Mouse (Mus musculus) CH12.LX (cell line): ENCODE results near the gene Clptm1. TPM values are rescaled to one million over a fixed set of nuclear protein-coding genes. Genes with fewer than 3 reads are reported as not detected.

Experiments used
- DNase-seq: peaks from one replicate; pipeline ENCODE4 v3.0.0-alpha.2; 2013; ENCODE audit errors: extremely low read depth
- H3K27ac ChIP-seq: 2 replicates; pipeline ENCODE4 v1.5.1; 2012; ENCODE audit warnings: low read depth, mild to moderate bottlenecking, control low read depth, moderate library complexity; ENCODE audit not compliant: insufficient read depth
- H3K27me3 ChIP-seq: replicated peaks from 2 replicates; pipeline ENCODE3; 2012; ENCODE audit warnings: inconsistent platforms
- H3K36me3 ChIP-seq, 2 experiments: replicated peaks in 1 of 2; 2 replicates each; pipeline versions ENCODE3 to v1.6.1; 2012; ENCODE audit warnings: inconsistent platforms in 1 of 2, low read length in 1 of 2, mild to moderate bottlenecking in 1 of 2, mixed read lengths in 1 of 2, moderate library complexity in 1 of 2; ENCODE audit not compliant: control insufficient read depth in 1 of 2, insufficient read depth in 1 of 2
- H3K4me1 ChIP-seq, 2 experiments: 2 replicates each; pipeline ENCODE4 v1.6.1; 2012; ENCODE audit warnings: inconsistent platforms in 1 of 2, moderate library complexity in 1 of 2; ENCODE audit not compliant: insufficient read depth in 2 of 2, control insufficient read depth in 1 of 2
- H3K4me2 ChIP-seq: 2 replicates; pipeline ENCODE4 v1.6.1; 2012; ENCODE audit warnings: low read depth, mild to moderate bottlenecking, control low read depth; ENCODE audit not compliant: poor library complexity, insufficient read depth, severe bottlenecking
- H3K4me3 ChIP-seq, 3 experiments: fragments of 150-350 bp in 1 of 3; sonication (generic) in 1 of 3; replicated peaks in 1 of 3; 2 replicates each; pipeline versions ENCODE3 to v1.5.1; 2011 to 2012; ENCODE audit warnings: low read depth in 2 of 3, low read length in 2 of 3, mild to moderate bottlenecking in 2 of 3, moderate library complexity in 2 of 3, control low read depth in 1 of 3, improper control_type of control experiment in 1 of 3, inconsistent platforms in 1 of 3, mixed read lengths in 1 of 3; ENCODE audit not compliant: poor library complexity in 1 of 3
- H3K79me2 ChIP-seq: replicated peaks from 2 replicates; pipeline ENCODE4 v1.6.1; 2012; ENCODE audit warnings: mild to moderate bottlenecking, moderate library complexity; ENCODE audit not compliant: control insufficient read depth, poor library complexity, insufficient read depth, severe bottlenecking; ENCODE audit errors: extremely low read depth
- H3K9ac ChIP-seq: 2 replicates; pipeline ENCODE4 v1.6.1; 2012; ENCODE audit warnings: low read depth, mild to moderate bottlenecking, control low read depth, moderate library complexity; ENCODE audit not compliant: insufficient read depth
- H3K9me3 ChIP-seq: replicated peaks from 2 replicates; pipeline ENCODE3; 2012; ENCODE audit warnings: low read length, inconsistent platforms, mixed read lengths
- CHD1 ChIP-seq: IDR thresholded peaks from 2 replicates; pipeline ENCODE4 v1.6.1; 2012; ENCODE audit warnings: low read depth, low read length, improper control_type of control experiment, inconsistent platforms
- CHD2 ChIP-seq: IDR thresholded peaks from 2 replicates; pipeline ENCODE4 v1.6.1; 2011; ENCODE audit warnings: low read length, improper control_type of control experiment
- CTCF ChIP-seq, 2 experiments: IDR thresholded peaks in 1 of 2; conservative IDR thresholded peaks in 1 of 2; 2 replicates each; pipeline ENCODE4 v1.5.1; 2011 to 2012; ENCODE audit warnings: low read depth in 2 of 2, low read length in 2 of 2, improper control_type of control experiment in 1 of 2, inconsistent platforms in 1 of 2, mild to moderate bottlenecking in 1 of 2, moderate library complexity in 1 of 2
- E2F4 ChIP-seq: IDR thresholded peaks from 2 replicates; pipeline ENCODE4 v1.6.1; 2011; ENCODE audit warnings: low read depth, low read length, improper control_type of control experiment; ENCODE audit not compliant: insufficient replicate concordance
- ETS1 ChIP-seq: conservative IDR thresholded peaks from 2 replicates; pipeline ENCODE4 v1.6.1; 2012; ENCODE audit warnings: low read depth, mild to moderate bottlenecking, inconsistent platforms, low read length, improper control_type of control experiment, moderate library complexity
- GABPA ChIP-seq: IDR thresholded peaks from 2 replicates; pipeline ENCODE4 v1.6.1; 2012; ENCODE audit warnings: low read depth, low read length, improper control_type of control experiment, inconsistent platforms; ENCODE audit not compliant: insufficient replicate concordance
- HCFC1 ChIP-seq: IDR thresholded peaks from 2 replicates; pipeline ENCODE4 v1.6.1; 2012; ENCODE audit warnings: low read depth, mild to moderate bottlenecking, inconsistent platforms, low read length, improper control_type of control experiment
- IRF4 ChIP-seq: IDR thresholded peaks from 2 replicates; pipeline ENCODE4 v1.6.1; 2014; ENCODE audit warnings: low read depth, mild to moderate bottlenecking, inconsistent platforms, low read length, improper control_type of control experiment
- JUN ChIP-seq: IDR thresholded peaks from 2 replicates; pipeline ENCODE4 v1.6.1; 2011; ENCODE audit warnings: low read depth, mild to moderate bottlenecking, low read length, improper control_type of control experiment, moderate library complexity; ENCODE audit not compliant: insufficient read depth
- JUND ChIP-seq: conservative IDR thresholded peaks from 2 replicates; pipeline ENCODE4 v1.6.1; 2011; ENCODE audit warnings: low read depth, low read length, improper control_type of control experiment
- MAFK ChIP-seq: IDR thresholded peaks from 2 replicates; pipeline ENCODE4 v1.6.1; 2011; ENCODE audit warnings: low read length, improper control_type of control experiment; ENCODE audit not compliant: insufficient replicate concordance
- MAZ ChIP-seq: IDR thresholded peaks from 2 replicates; pipeline ENCODE4 v1.6.1; 2012; ENCODE audit warnings: low read depth, mild to moderate bottlenecking, inconsistent platforms, low read length, improper control_type of control experiment, moderate library complexity
- MYC ChIP-seq: IDR thresholded peaks from 2 replicates; pipeline ENCODE4 v1.6.1; 2011; ENCODE audit warnings: low read depth, mild to moderate bottlenecking, improper control_type of control experiment, low read length
- NRF1 ChIP-seq: IDR thresholded peaks from 2 replicates; pipeline ENCODE4 v1.6.1; 2014; ENCODE audit warnings: low read depth, mild to moderate bottlenecking, inconsistent platforms, low read length, improper control_type of control experiment, moderate library complexity
- POLR2AphosphoS2 ChIP-seq: IDR thresholded peaks from 2 replicates; pipeline ENCODE4 v1.6.1; 2011; ENCODE audit warnings: low read depth, low read length, improper control_type of control experiment
- RCOR1 ChIP-seq: conservative IDR thresholded peaks from 2 replicates; pipeline ENCODE4 v1.6.1; 2012; ENCODE audit warnings: low read depth, mild to moderate bottlenecking, inconsistent platforms, low read length, improper control_type of control experiment
- SIN3A ChIP-seq: IDR thresholded peaks from 2 replicates; pipeline ENCODE4 v1.6.1; 2012; ENCODE audit warnings: low read length, improper control_type of control experiment, inconsistent platforms
- SMC3 ChIP-seq: IDR thresholded peaks from 2 replicates; pipeline ENCODE4 v1.6.1; 2011; ENCODE audit warnings: low read depth, low read length, improper control_type of control experiment
- TBP ChIP-seq: conservative IDR thresholded peaks from 2 replicates; pipeline ENCODE4 v1.6.1; 2011; ENCODE audit warnings: low read depth, low read length, improper control_type of control experiment
- UBTF ChIP-seq: IDR thresholded peaks from 2 replicates; pipeline ENCODE4 v1.6.1; 2012; ENCODE audit warnings: low read depth, mild to moderate bottlenecking, inconsistent platforms, low read length, improper control_type of control experiment, moderate library complexity
- USF1 ChIP-seq: IDR thresholded peaks from 2 replicates; pipeline ENCODE4 v1.6.1; 2014; ENCODE audit warnings: low read depth, mild to moderate bottlenecking, inconsistent platforms, low read length, improper control_type of control experiment
- USF2 ChIP-seq: conservative IDR thresholded peaks from 2 replicates; pipeline ENCODE4 v1.6.1; 2011; ENCODE audit warnings: low read depth, low read length, improper control_type of control experiment
- ZC3H11A ChIP-seq: IDR thresholded peaks from 2 replicates; pipeline ENCODE4 v1.6.1; 2012; ENCODE audit warnings: low read depth, mild to moderate bottlenecking, inconsistent platforms, low read length, improper control_type of control experiment
- ZKSCAN1 ChIP-seq: IDR thresholded peaks from 2 replicates; pipeline ENCODE4 v1.6.1; 2012; ENCODE audit warnings: low read depth, inconsistent platforms, low read length, improper control_type of control experiment, borderline replicate concordance
- ZNF384 ChIP-seq: IDR thresholded peaks from 2 replicates; pipeline ENCODE4 v1.6.1; 2012; ENCODE audit warnings: low read depth, low read length, improper control_type of control experiment, inconsistent platforms
- dilution Hi-C: fragments of 300-500 bp; cut with MboI; formaldehyde crosslinking; loops from 2 replicates; pipeline ENCODE4 v1.14.3; 2020; ENCODE audit warnings: low sequenced_read_pairs; ENCODE audit not compliant: extremely low pct_unique_long_range_greater_than_20kb, extremely low pct_ligation_motif_present
- in situ Hi-C: fragments of 300-500 bp; cut with MboI; formaldehyde crosslinking; loops from 3 replicates; pipeline ENCODE4 v1.14.3; 2019; ENCODE audit warnings: low sequenced_read_pairs, low pct_ligation_motif_present, low pct_unique_long_range_greater_than_20kb, mixed read lengths
- polyA plus RNA-seq: library from polyadenylated mRNA; unstranded; fragments of >175 nt; gene quantifications from 2 replicates; pipeline ENCODE4 v1.2.1, GENCODE M21; 2012; ENCODE audit warnings: low read depth; ENCODE audit not compliant: insufficient read length
- total RNA-seq, 2 experiments: library from RNA; depleted of rRNA; stranded (reverse); fragments of 300-350 nt in 1 of 2; fragments of >200 nt in 1 of 2; gene quantifications; 2 replicates each; pipeline ENCODE4 v1.2.3; 2012 to 2014

Gene Clptm1
- total and polyA plus RNA-seq, 3 experiments, result 33.8 to 70.9 (median 43.6) TPM

- Histone ChIP-seq H3K79me2 (no peaks in the 10 kb centered on the region), H3K4me1 (no peaks in the 10 kb centered on the region), H3K9ac (no peak overlapping the region), H3K9me3 (no peaks in the 10 kb centered on the region), H3K4me3 (no peak overlapping the region), H3K27ac (no peak overlapping the region), H3K27me3 (peaks cover 3% of the 10 kb centered on the region), H3K4me2 (no peak overlapping the region), H3K36me3 (no peaks in the 10 kb centered on the region)
- in situ Hi-C loops (no loop called here), dilution Hi-C loops (no loop called here)
- no peak for DNase-seq
- TF ChIP-seq MAZ, result no peak
- TF ChIP-seq, all 38 proteins: peak for 0
Measured at GRCm38 (mm10) chr7:19675824-19676223, 11.0 kb upstream of the Clptm1 start.

DNA sequence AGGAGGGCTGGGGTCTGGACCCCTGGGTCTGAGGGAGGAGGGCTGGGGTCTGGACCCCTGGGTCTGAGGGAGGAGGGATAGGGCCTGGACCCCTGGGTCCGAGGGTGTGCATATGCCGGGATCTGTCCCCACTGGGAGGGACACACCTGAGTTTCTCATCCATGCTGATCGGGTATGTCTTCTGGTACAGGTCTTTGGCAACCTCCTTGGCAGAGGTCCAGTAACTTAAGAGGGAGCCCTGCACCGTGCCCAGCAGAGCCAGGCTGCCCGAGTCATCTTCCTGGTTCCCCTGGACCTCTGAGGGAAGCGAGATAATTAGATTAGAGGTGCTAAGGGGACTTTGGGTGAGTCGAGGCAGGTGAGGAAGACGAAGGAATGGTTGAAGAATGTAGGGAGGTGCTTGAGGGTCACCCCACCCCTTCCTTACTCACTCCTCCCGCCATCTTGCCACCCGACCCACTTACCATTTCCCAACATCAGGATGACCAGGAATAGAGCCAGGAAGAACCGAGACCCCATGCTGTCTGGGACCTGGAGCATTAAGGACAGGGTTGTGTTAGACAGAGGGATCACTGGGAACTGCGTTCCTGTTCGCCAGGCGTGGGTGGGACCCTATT lies 8.4 kb upstream of the Clptm1 start:
- Histone ChIP-seq H3K9ac (no peak overlapping the region), H3K4me3 (no peak overlapping the region), H3K36me3 (no peaks in the 10 kb centered on the region), H3K27ac (no peak overlapping the region), H3K9me3 (no peaks in the 10 kb centered on the region), H3K4me2 (no peak overlapping the region), H3K79me2 (no peaks in the 10 kb centered on the region), H3K4me1 (peaks cover 0 to 11% of the 10 kb centered on the region in 2 experiments; a peak in 2 of 4 replicates), H3K27me3 (peaks cover 6% of the 10 kb centered on the region)
- in situ Hi-C loops (no loop called here), dilution Hi-C loops (no loop called here)
- no peak for DNase-seq
- TF ChIP-seq SMC3, result no peak
- no peak for TF ChIP-seq CHD2
- no peak for TF ChIP-seq ETS1
- TF ChIP-seq RCOR1, result no peak
- TF ChIP-seq MAFK, result no peak
- TF ChIP-seq ZC3H11A, result no peak
- no peak for TF ChIP-seq E2F4
- no peak for TF ChIP-seq GABPA
- TF ChIP-seq JUN, result no peak
- no peak for TF ChIP-seq IRF4
- no peak for TF ChIP-seq MYC
- TF ChIP-seq USF1, result no peak

DNA sequence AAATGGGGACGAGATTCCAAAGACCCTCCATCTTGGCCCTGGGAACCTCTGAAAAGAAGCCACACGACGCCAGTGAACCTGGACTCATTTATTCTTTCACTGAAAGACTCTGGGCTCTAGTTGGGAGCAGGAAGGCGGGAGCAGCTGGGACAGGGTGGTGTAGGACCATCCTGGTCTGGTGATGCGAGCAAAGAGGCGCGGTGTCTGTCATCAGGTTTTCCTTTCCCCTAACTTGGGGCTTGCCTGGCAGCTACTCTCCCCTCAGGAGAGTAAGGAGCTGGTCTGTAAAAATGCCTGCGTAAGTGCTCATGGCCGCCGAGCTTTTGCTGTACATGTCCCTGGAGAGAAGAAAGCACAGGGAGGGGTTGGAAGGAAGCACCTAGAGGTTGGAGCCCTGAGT lies 6.7 kb upstream of the Clptm1 start:
- H3K27me3 ChIP-seq, result peaks cover 6% of the 10 kb centered on the region
- H3K36me3 ChIP-seq, result no peaks in the 10 kb centered on the region
- no peak overlapping the region for H3K4me2 ChIP-seq
- no peak overlapping the region for H3K27ac ChIP-seq
- in situ Hi-C loops (no loop called here), dilution Hi-C loops (no loop called here)
- TF ChIP-seq TBP (no peak), JUND (no peak), NRF1 (no peak), JUN (no peak), ZC3H11A (no peak), SIN3A (no peak), CTCF (conservative IDR thresholded peaks at IDR 0.05 in 1 of 2, IDR thresholded peaks at IDR 0.05 in 1 of 2; ENCODE audit: low read depth in 2 of 2, low read length in 2 of 2) (no peak), ZKSCAN1 (no peak), USF1 (no peak), MYC (no peak), UBTF (no peak), CHD1 (no peak), POLR2AphosphoS2 (no peak), ZNF384 (no peak), MAZ (no peak), GABPA (no peak), HCFC1 (no peak), USF2 (no peak)
- H3K4me1 ChIP-seq, result peaks cover 7 to 21% of the 10 kb centered on the region in 2 experiments; a peak in 3 of 4 replicates
- no peaks in the 10 kb centered on the region for H3K79me2 ChIP-seq
- no peak overlapping the region for H3K9ac ChIP-seq
- no peaks in the 10 kb centered on the region for H3K9me3 ChIP-seq
- no peak for DNase-seq
- H3K4me3 ChIP-seq, result no peak overlapping the region
